Mouse (Mus musculus) stomach, postnatal 0 days (tissue): ENCODE data around the gene Mrps33.

Experiments
- CTCF ChIP-seq: IDR thresholded peaks from 2 replicates; pipeline ENCODE4 v1.5.1; 2016; ENCODE audit warnings: antibody characterized with exemption, low read depth, mild to moderate bottlenecking, moderate library complexity
- EP300 ChIP-seq: optimal IDR thresholded peaks from 2 replicates; pipeline ENCODE3; 2016; ENCODE audit warnings: antibody characterized with exemption

GRCm38 (mm10) chr6:39843698-39844342 lies 33.0 kb upstream of the Mrps33 start:
- no peak for TF ChIP-seq CTCF
- TF ChIP-seq EP300 = no peak
